Mouse (Mus musculus) ES-E14 (cell line): ENCODE results near the gene Mipol1. TPM values are rescaled to one million over a fixed set of nuclear protein-coding genes. Genes with fewer than 3 reads are reported as not detected.

Experiments used
- DNase-seq: peaks from one replicate; pipeline ENCODE4 v3.0.0-alpha.2; 2013; ENCODE audit warnings: low read depth, low spot score
- H3K27ac ChIP-seq: 2 replicates; pipeline ENCODE4 v1.5.1; 2012; ENCODE audit warnings: low read depth, mild to moderate bottlenecking, low read length, moderate library complexity, mixed read lengths; ENCODE audit not compliant: poor library complexity, insufficient read depth, severe bottlenecking
- H3K36me3 ChIP-seq: 2 replicates; pipeline ENCODE4 v1.6.1; 2012; ENCODE audit warnings: mild to moderate bottlenecking, low read length, moderate library complexity, mixed read lengths; ENCODE audit not compliant: control insufficient read depth, poor library complexity, insufficient read depth, severe bottlenecking
- H3K4me1 ChIP-seq, 2 experiments: fragments of 150-350 bp in 1 of 2; sonication (generic) in 1 of 2; 2 replicates each; pipeline ENCODE4 v1.6.1; 2012; ENCODE audit warnings: low read length in 2 of 2, mild to moderate bottlenecking in 1 of 2, mixed read lengths in 1 of 2; ENCODE audit not compliant: control insufficient read depth in 2 of 2, insufficient read depth in 2 of 2, poor library complexity in 1 of 2
- H3K4me3 ChIP-seq, 2 experiments: fragments of 150-350 bp in 1 of 2; sonication (generic) in 1 of 2; 2 replicates each; pipeline ENCODE4 v1.5.1; 2012; ENCODE audit warnings: low read length in 2 of 2, low read depth in 1 of 2, mild to moderate bottlenecking in 1 of 2, mixed read lengths in 1 of 2; ENCODE audit not compliant: insufficient read depth in 1 of 2, poor library complexity in 1 of 2, severe bottlenecking in 1 of 2
- H3K9ac ChIP-seq: 2 replicates; pipeline ENCODE4 v1.6.1; 2012; ENCODE audit warnings: low read depth, mild to moderate bottlenecking, low read length, mixed read lengths; ENCODE audit not compliant: poor library complexity, insufficient read depth, severe bottlenecking
- H3K9me3 ChIP-seq: fragments of 150-350 bp; sonication (generic); 2 replicates; pipeline ENCODE4 v1.6.1; 2012; ENCODE audit warnings: low read depth, mild to moderate bottlenecking, low read length; ENCODE audit not compliant: control insufficient read depth, insufficient read depth
- CHD2 ChIP-seq: IDR thresholded peaks from 2 replicates; pipeline ENCODE4 v1.6.1; 2014; ENCODE audit warnings: mild to moderate bottlenecking, low read depth, low read length, inconsistent platforms
- HCFC1 ChIP-seq: IDR thresholded peaks from 2 replicates; pipeline ENCODE4 v1.6.1; 2012; ENCODE audit warnings: low read length, inconsistent platforms, borderline replicate concordance; ENCODE audit not compliant: insufficient read depth
- MAFK ChIP-seq: IDR thresholded peaks from 2 replicates; pipeline ENCODE4 v1.6.1; 2014; ENCODE audit warnings: mild to moderate bottlenecking, low read depth, low read length, inconsistent platforms; ENCODE audit not compliant: insufficient read depth
- ZC3H11A ChIP-seq: IDR thresholded peaks from 2 replicates; pipeline ENCODE4 v1.6.1; 2012; ENCODE audit warnings: low read depth, mild to moderate bottlenecking, inconsistent platforms, low read length, borderline replicate concordance
- ZNF384 ChIP-seq: IDR thresholded peaks from 2 replicates; pipeline ENCODE4 v1.6.1; 2012; ENCODE audit warnings: low read depth, low read length, inconsistent platforms
- in situ Hi-C, 2 experiments: fragments of 600-800 bp; cut with MboI; formaldehyde crosslinking; loops; one replicate each; pipeline ENCODE4 v1.15.1; 2025; ENCODE audit warnings: low sequenced_read_pairs in 2 of 2, inconsistent platforms in 1 of 2; ENCODE audit not compliant: unreplicated experiment in 2 of 2
- total RNA-seq: library from RNA; depleted of rRNA; stranded (reverse); fragments of 300-350 nt; gene quantifications from 2 replicates; pipeline ENCODE4 v1.2.3, GENCODE M21; 2012; rRNA removed

Mipol1 gene
- total RNA-seq: 8.2 and 13.8 TPM in 2 replicates

DNA sequence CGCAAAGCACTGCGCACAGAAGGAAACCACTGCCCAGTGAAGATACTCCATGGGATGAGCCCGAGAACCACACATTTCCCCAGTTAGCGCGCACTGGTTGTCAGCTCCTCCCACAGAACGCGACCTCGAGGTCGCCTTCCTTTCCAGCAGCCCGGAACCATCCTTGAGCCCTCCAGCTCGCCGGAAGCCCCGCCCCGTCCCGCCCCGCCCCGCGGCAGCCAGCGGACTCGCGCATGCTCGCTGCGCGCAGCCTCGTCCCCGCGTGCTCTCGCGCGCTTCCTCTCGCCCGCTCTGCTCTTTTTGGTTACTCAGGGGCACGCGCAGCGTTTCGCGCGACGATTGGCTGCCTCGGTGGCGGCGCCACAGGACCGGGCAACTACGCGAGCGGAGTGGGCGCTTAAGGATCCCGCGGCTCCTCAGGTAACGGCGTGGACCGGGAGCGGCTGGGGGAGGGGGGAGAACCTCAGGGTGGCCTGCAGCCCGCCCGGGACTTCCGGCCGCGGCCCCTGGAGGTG lies at the start of gene Mipol1, which contains the start of gene Prps1l3:
Gene Mipol1, plus strand, starts transcription at position 236 of the 515 bp plus-strand sequence.
Gene Prps1l3, plus strand, starts transcription at position 221 of the 515 bp plus-strand sequence.
- Histone ChIP-seq H3K36me3 (peaks cover 4% of the 10 kb centered on the region), H3K4me3 (peak within 1 kb of the TSS; percentile 89 to 91), H3K9ac (peak within 1 kb of the TSS; percentile 94), H3K27ac (peak within 1 kb of the TSS; percentile 74), H3K4me1 (peaks cover 9 to 13% of the 10 kb centered on the region in 2 experiments), H3K9me3 (no peaks in the 10 kb centered on the region)
- TF ChIP-seq MAFK: no peak
- TF ChIP-seq ZC3H11A: no peak
- TF ChIP-seq HCFC1: peak; percentile 36; the same call in 1 of the 2 replicates
- TF ChIP-seq CHD2: peak; percentile 74
- no peak for TF ChIP-seq ZNF384
- in situ Hi-C loops: no loop called here
- DNase-seq: peak; percentile 85

- in situ Hi-C loops: loop anchor here (5.0 to 25.0 kb wide), 3 partner anchors 497 to 647 kb away; partner anchors contain the start of genes Nkx2-1 (in 1 of the 2) and Pax9 (in 1 of the 2)
- Histone ChIP-seq H3K36me3 (no peaks in the 10 kb centered on the region), H3K9ac (no peak overlapping the region), H3K27ac (no peak overlapping the region), H3K9me3 (no peaks in the 10 kb centered on the region), H3K4me3 (no peak overlapping the region), H3K4me1 (no peaks in the 10 kb centered on the region)
- no peak for TF ChIP-seq MAFK
- no peak for TF ChIP-seq ZNF384
- no peak for TF ChIP-seq ZC3H11A
- TF ChIP-seq HCFC1: no peak
- TF ChIP-seq CHD2: no peak
- no peak for DNase-seq
Measured at GRCm38 (mm10) chr12:57184401-57185147, 45.7 kb upstream of the Mipol1 start.

DNA sequence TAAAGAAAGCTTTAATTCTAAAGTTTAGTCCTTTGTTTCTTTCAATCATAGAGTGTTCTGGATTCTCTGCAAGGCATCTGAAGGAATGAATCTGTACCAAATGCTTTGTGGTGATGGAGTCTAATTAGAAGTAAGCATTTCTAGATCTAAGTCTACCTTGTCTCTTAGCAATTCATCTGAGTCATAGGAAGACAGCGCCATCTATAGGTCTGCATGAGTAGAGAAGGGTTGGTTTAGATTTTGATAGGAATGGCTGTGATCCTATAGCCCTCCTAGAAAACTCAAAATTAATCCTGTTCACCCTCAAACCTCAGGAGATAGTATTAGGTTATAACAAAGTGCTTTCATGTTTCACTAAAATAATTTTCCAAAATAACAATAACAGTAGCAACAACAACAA lies 44.8 kb upstream of the Mipol1 start:
- no peaks in the 10 kb centered on the region for H3K9me3 ChIP-seq
- DNase-seq: no peak
- TF ChIP-seq CHD2: no peak
- no peak for TF ChIP-seq ZNF384
- TF ChIP-seq MAFK: no peak
- TF ChIP-seq ZC3H11A: no peak; the same call in 1 of the 2 replicates
- no peak for TF ChIP-seq HCFC1
- no peak overlapping the region for H3K27ac ChIP-seq
- no peaks in the 10 kb centered on the region for H3K4me1 ChIP-seq
- in situ Hi-C loops: loop anchor here (5.0 to 25.0 kb wide), 3 partner anchors 498 to 648 kb away; partner anchors contain the start of genes Nkx2-1 (in 1 of the 2) and Pax9 (in 1 of the 2)
- no peak overlapping the region for H3K9ac ChIP-seq
- H3K36me3 ChIP-seq: no peaks in the 10 kb centered on the region
- H3K4me3 ChIP-seq: no peak overlapping the region

DNA sequence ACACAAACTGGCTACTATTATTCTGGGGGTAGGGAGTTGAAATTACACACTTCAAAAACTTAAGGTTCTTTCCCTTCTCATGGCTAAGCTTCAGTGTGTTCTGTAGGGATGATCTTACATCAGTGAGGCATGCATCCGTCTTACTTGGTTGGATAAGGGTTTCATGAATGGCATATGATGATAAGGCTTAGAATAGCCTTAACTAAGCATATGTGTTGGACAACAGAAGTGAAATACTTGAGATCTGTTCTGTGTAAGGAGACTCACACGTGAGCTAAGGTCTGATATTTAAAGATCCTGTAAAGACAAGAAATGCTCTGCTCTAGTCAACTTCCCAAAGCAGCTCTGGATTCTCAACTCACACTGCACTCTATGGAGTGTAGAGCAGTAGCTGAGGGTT lies 44.1 kb upstream of the Mipol1 start:
- no peaks in the 10 kb centered on the region for H3K9me3 ChIP-seq
- in situ Hi-C loops: loop anchor here (5.0 to 25.0 kb wide), 3 partner anchors 499 to 649 kb away; partner anchors contain the start of genes Nkx2-1 (in 1 of the 2) and Pax9 (in 1 of the 2)
- no peak for TF ChIP-seq ZNF384
- no peak for TF ChIP-seq CHD2
- no peak for TF ChIP-seq MAFK
- no peak for TF ChIP-seq HCFC1
- TF ChIP-seq ZC3H11A: no peak
- no peak overlapping the region for H3K4me3 ChIP-seq
- no peak overlapping the region for H3K9ac ChIP-seq
- no peaks in the 10 kb centered on the region for H3K36me3 ChIP-seq
- H3K27ac ChIP-seq: no peak overlapping the region
- no peak for DNase-seq
- no peaks in the 10 kb centered on the region for H3K4me1 ChIP-seq
